Mouse (Mus musculus): ENCODE measurements around the gene Rab11b. TPM values are rescaled to one million over a fixed set of nuclear protein-coding genes. Genes with fewer than 3 reads are reported as not detected.

Rab11b gene
- polyA plus RNA-seq, 1 experiment from 2014 or later = 277 TPM

DNA sequence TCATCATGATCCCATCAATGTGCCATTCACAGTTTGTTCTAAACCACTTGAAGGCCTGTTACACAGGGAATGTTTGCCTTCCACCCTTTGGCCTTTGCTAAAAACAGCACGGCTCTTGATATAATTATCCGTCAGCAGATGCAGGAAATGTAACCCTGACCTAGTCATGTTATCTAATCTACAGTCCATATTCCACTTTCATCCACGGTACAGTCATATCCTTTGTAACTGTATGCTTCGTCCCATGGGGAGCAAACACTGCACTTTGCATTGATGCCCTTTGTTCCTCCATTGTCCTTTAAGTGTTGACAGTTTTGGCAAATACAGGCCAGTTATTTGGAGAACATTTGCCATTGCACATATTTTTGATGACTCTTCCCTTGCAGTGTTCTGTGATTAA is 28.4 kb upstream of the Rab11b start:
- no peaks in the 10 kb centered on the region for H3K9me3 ChIP-seq (ENCODE audit: control insufficient read depth, low read length)
- H3K36me3 ChIP-seq (ENCODE audit: control insufficient read depth, insufficient read depth, low read length) = no peaks in the 10 kb centered on the region
- H3K4me2 ChIP-seq (ENCODE audit: low read depth, severe bottlenecking) = no peak overlapping the region
- no peak overlapping the region for H3K9ac ChIP-seq (ENCODE audit: low read length)
- WGBS = 82% methylated on average over 4 of the region's 4 CpGs
- H3K27ac ChIP-seq (replicated peaks; ENCODE audit: low read depth, low read length) = no peak overlapping the region
- DNase-seq (ENCODE audit: low spot score) (no peak), ATAC-seq (ENCODE audit: insufficient number of reproducible peaks, low FRiP score, low TSS enrichment, low read depth) (no peak)
- no peaks in the 10 kb centered on the region for H3K27me3 ChIP-seq (ENCODE audit: control insufficient read depth, insufficient read depth, low read length)
- no peaks in the 10 kb centered on the region for H3K4me1 ChIP-seq (ENCODE audit: control insufficient read depth, insufficient read depth, low read length)
- no peak overlapping the region for H3K4me3 ChIP-seq (ENCODE audit: low read depth, low read length)

DNA sequence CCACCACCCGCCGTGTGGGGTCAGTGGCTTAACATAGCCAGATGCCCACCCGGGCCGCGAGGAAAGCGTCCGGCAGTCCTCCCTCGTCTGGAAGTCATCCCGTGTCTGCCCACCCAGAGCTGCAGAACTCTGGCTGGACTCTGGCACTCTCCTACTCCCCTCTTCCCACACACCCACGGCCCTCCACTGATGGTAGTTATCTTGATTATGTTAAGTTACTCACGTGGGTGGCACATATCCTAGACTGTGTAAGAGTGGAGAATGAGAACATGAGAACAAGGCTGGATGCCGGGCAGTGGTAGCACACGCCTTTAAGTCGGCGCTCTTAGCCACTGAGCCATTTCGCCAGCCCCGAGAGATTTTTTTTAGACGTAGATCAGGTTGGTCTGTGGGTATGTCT is 26.0 kb upstream of the Rab11b start:
- 85% methylated on average over 18 of the region's 18 CpGs for whole genome bisulfite sequencing
- no peak for DNase-seq (ENCODE audit: low spot score)
- no peak overlapping the region for H3K27ac ChIP-seq (replicated peaks; ENCODE audit: low read depth, low read length)
- no peak overlapping the region for H3K4me2 ChIP-seq (ENCODE audit: low read depth, severe bottlenecking)
- H3K9ac ChIP-seq (ENCODE audit: low read length) = no peak overlapping the region
- no peak for ATAC-seq (ENCODE audit: insufficient number of reproducible peaks, low FRiP score, low TSS enrichment, low read depth)
- no peaks in the 10 kb centered on the region for H3K36me3 ChIP-seq (ENCODE audit: control insufficient read depth, insufficient read depth, low read length)
- no peaks in the 10 kb centered on the region for H3K27me3 ChIP-seq (ENCODE audit: control insufficient read depth, insufficient read depth, low read length)
- peaks cover 5% of the 10 kb centered on the region for H3K4me1 ChIP-seq (ENCODE audit: control insufficient read depth, insufficient read depth, low read length)
- H3K9me3 ChIP-seq (ENCODE audit: control insufficient read depth, low read length) = no peaks in the 10 kb centered on the region
- H3K4me3 ChIP-seq (ENCODE audit: low read depth, low read length) = no peak overlapping the region

DNA sequence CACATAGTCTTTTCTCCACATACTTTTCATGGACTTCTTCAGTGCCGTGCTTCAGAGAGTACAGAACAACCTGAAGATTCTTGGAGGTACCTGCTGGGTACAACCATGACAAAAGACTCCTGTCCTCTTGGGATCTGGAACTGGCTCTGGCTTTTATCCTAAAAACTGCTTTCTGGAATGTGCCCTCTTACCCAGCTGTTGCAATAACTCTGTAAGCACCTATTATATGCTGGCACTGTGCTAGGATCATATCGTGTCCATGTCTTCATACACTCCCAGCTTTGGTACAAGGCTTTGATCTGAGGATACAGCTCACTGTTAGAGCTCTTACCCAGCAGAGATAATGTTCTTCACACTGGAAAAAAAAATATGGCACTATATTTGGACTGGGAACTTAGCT is 24.6 kb upstream of the Rab11b start:
- Histone ChIP-seq H3K27ac (replicated peaks; ENCODE audit: low read depth, low read length) (no peak overlapping the region), H3K4me1 (ENCODE audit: control insufficient read depth, insufficient read depth, low read length) (peaks cover 13% of the 10 kb centered on the region), H3K9ac (ENCODE audit: low read length) (no peak overlapping the region), H3K4me2 (ENCODE audit: low read depth, severe bottlenecking) (no peak overlapping the region), H3K9me3 (ENCODE audit: control insufficient read depth, low read length) (no peaks in the 10 kb centered on the region), H3K4me3 (ENCODE audit: low read depth, low read length) (no peak overlapping the region), H3K36me3 (ENCODE audit: control insufficient read depth, insufficient read depth, low read length) (no peaks in the 10 kb centered on the region), H3K27me3 (ENCODE audit: control insufficient read depth, insufficient read depth, low read length) (no peaks in the 10 kb centered on the region)
- DNase-seq (ENCODE audit: low spot score) (no peak), ATAC-seq (ENCODE audit: insufficient number of reproducible peaks, low FRiP score, low TSS enrichment, low read depth) (no peak)
- WGBS = 88% methylated on average over 2 of the region's 2 CpGs

DNA sequence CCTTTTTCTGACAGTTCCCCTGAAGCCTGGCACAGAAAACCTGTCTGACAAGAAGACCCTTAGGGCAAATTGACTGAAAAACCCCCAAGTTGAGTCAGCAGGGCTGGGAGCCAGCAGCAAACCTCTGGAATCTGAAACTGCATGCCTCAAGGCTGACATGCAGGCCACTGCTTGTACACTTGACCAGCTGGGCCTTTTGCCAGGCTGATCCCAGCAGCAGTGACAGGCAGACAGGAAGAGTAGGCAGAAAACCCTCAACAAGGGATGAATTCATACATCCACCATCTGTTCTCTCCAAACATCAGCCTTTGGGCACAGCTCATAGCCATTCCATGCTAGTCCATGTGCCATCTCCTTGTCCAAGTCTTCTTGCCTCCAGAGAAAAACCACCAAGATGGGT is 23.1 kb upstream of the Rab11b start:
- Histone ChIP-seq H3K27ac (replicated peaks; ENCODE audit: low read depth, low read length) (no peak overlapping the region), H3K27me3 (ENCODE audit: control insufficient read depth, insufficient read depth, low read length) (no peaks in the 10 kb centered on the region), H3K9ac (ENCODE audit: low read length) (no peak overlapping the region), H3K4me3 (ENCODE audit: low read depth, low read length) (no peak overlapping the region), H3K4me1 (ENCODE audit: control insufficient read depth, insufficient read depth, low read length) (peaks cover 19% of the 10 kb centered on the region), H3K4me2 (ENCODE audit: low read depth, severe bottlenecking) (no peak overlapping the region), H3K9me3 (ENCODE audit: control insufficient read depth, low read length) (no peaks in the 10 kb centered on the region), H3K36me3 (ENCODE audit: control insufficient read depth, insufficient read depth, low read length) (no peaks in the 10 kb centered on the region)
- peak; percentile 31 for DNase-seq (ENCODE audit: low spot score)
- no peak for ATAC-seq (ENCODE audit: insufficient number of reproducible peaks, low FRiP score, low TSS enrichment, low read depth)

DNA sequence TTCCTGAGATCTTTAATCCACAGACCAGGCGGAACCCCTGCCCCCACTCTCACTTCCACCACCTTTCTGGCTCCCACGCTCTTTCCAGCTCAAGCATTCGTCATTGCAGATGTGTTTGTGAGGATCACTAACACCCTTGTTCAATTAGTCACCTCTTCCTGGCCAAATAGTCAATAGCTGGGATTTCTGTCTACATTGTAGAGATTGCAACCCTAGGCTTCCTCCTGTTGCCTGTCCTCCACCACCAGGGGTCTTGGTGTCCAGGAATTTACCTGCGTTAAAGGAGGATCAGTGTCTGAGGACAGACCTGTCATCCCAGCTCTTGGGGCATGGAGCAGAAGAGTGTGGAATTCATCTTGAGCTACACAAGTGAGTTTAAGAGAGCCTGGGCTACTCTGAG is 21.7 kb upstream of the Rab11b start:
- Histone ChIP-seq H3K27me3 (ENCODE audit: control insufficient read depth, insufficient read depth, low read length) (no peaks in the 10 kb centered on the region), H3K9ac (ENCODE audit: low read length) (peak overlapping the region; percentile 58; the same call in 1 of the 2 replicates), H3K27ac (replicated peaks; ENCODE audit: low read depth, low read length) (no peak overlapping the region), H3K36me3 (ENCODE audit: control insufficient read depth, insufficient read depth, low read length) (peaks cover 3% of the 10 kb centered on the region; the same call in 1 of the 2 replicates), H3K4me1 (ENCODE audit: control insufficient read depth, insufficient read depth, low read length) (peaks cover 23% of the 10 kb centered on the region), H3K4me3 (ENCODE audit: low read depth, low read length) (no peak overlapping the region), H3K4me2 (ENCODE audit: low read depth, severe bottlenecking) (peak overlapping the region; percentile 60), H3K9me3 (ENCODE audit: control insufficient read depth, low read length) (no peaks in the 10 kb centered on the region)
- ATAC-seq (ENCODE audit: insufficient number of reproducible peaks, low FRiP score, low TSS enrichment, low read depth) (no peak), DNase-seq (ENCODE audit: low spot score) (no peak)
- 37% methylated on average over 4 of the region's 4 CpGs for WGBS

DNA sequence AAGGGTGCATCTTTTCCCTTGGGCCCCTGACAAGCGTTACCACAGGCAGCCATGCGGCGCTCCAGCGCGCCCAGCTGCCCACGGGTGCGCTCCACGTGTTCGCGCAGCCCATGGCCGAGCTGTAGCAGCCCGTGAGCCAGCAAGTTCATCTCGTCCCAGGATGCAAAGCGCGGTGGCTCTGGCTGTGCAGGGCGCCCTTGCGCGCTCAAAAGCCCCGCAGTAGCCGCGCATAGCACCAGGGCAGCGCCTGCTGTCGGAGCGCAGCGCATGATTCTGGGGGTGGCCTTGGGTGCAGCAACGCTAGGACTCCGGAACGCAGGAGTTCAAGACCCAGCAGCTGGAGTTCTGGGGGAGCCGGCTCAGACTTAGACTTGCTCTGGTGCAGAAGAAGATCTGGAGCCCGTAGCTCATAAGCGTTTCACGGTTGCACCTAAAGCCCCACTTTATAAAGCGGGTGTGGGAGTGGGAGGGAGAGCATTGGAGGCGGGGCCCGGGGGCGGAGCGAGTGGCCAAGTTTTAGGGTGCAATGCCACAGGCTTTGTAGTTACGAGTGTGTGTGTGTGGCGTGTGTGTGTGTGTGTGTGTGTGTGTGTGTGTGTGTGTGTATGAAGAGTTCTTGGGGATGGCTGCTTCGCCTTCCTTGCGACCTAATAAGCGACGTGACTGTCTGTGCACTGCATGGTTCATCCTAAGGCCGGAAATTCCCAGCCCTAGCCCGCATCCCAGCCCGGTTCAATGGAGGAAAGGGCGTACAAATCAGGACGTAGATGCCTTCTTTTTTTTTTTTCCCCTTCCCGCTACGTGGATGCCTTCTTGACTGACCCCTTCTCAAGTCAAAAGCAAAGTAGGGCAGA is 21.0 kb upstream of the Rab11b start, which contains the start of gene Angptl4:
TSS of gene Angptl4 (minus strand) at position 707 of the 854 bp plus-strand sequence.
- H3K27me3 ChIP-seq (ENCODE audit: control insufficient read depth, insufficient read depth, low read length) = no peaks in the 10 kb centered on the region

DNA sequence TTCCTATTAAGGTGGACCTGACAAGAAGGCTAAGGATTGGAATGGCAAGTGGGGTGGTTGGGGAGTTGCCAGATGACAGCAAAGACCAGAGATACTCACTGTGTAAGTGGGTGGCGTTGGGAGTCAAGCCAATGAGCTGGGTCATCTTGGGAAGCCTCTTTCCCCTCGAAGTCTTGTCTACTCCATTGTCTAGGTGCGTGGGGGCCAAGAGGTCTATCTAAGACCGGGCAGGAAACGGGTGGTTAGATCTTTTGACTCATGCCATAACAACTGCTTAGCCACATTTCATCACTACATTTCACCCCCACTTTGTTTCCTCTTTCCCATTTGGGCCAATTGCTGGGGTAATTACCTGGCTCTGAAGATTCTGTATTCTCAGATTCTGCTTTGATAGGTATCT is 20.1 kb upstream of the Rab11b start:
- Histone ChIP-seq H3K4me1 (ENCODE audit: control insufficient read depth, insufficient read depth, low read length) (peaks cover 23% of the 10 kb centered on the region), H3K4me2 (ENCODE audit: low read depth, severe bottlenecking) (peak overlapping the region; percentile 60)

More for the DNA sequence above, 21.0 kb upstream of the Rab11b start, which contains the start of gene Angptl4:
- 1% methylated on average over 50 of the region's 50 CpGs for WGBS
- DNase-seq (ENCODE audit: low spot score) (peak; percentile 76), ATAC-seq (ENCODE audit: insufficient number of reproducible peaks, low FRiP score, low TSS enrichment, low read depth) (peak; percentile 63)
- Histone ChIP-seq H3K4me3 (ENCODE audit: low read depth, low read length) (peak within 1 kb of the TSS; percentile 36), H3K27ac (replicated peaks; ENCODE audit: low read depth, low read length) (peak within 1 kb of the TSS; percentile 75), H3K36me3 (ENCODE audit: control insufficient read depth, insufficient read depth, low read length) (peaks cover 8% of the 10 kb centered on the region; the same call in 1 of the 2 replicates), H3K4me1 (ENCODE audit: control insufficient read depth, insufficient read depth, low read length) (peaks cover 23% of the 10 kb centered on the region), H3K9ac (ENCODE audit: low read length) (peak within 1 kb of the TSS; percentile 58), H3K4me2 (ENCODE audit: low read depth, severe bottlenecking) (peak within 1 kb of the TSS; percentile 60), H3K9me3 (ENCODE audit: control insufficient read depth, low read length) (no peaks in the 10 kb centered on the region)

DNA sequence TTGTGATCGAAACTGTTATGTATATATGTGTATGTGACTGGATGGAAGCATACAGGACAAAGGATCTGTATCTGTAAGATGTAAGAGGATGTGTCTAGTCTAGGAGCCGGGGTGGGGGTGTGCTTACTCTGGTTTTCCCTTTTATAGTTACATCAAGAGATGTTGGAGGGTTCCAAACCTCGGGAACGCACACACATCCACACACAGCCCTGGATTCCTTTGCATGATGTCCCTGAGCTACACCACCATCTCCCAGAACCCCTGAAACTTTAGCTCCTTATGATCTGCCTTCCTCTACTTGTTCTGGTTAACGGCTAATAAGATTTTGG is 19.6 kb upstream of the Rab11b start:
- peak overlapping the region; percentile 60 for H3K4me2 ChIP-seq (ENCODE audit: low read depth, severe bottlenecking)
- 81% methylated on average over 5 of the region's 5 CpGs for WGBS
- H3K9me3 ChIP-seq (ENCODE audit: control insufficient read depth, low read length) = no peaks in the 10 kb centered on the region
- DNase-seq (ENCODE audit: low spot score) = peak; percentile 22
- peak overlapping the region; percentile 11; the same call in 1 of the 2 replicates for H3K4me3 ChIP-seq (ENCODE audit: low read depth, low read length)
- no peaks in the 10 kb centered on the region for H3K27me3 ChIP-seq (ENCODE audit: control insufficient read depth, insufficient read depth, low read length)
- H3K4me1 ChIP-seq (ENCODE audit: control insufficient read depth, insufficient read depth, low read length) = peaks cover 23% of the 10 kb centered on the region
- peaks cover 12% of the 10 kb centered on the region; the same call in 1 of the 2 replicates for H3K36me3 ChIP-seq (ENCODE audit: control insufficient read depth, insufficient read depth, low read length)
- no peak overlapping the region for H3K9ac ChIP-seq (ENCODE audit: low read length)
- peak overlapping the region; percentile 95 for H3K27ac ChIP-seq (replicated peaks; ENCODE audit: low read depth, low read length)
- no peak for ATAC-seq (ENCODE audit: insufficient number of reproducible peaks, low FRiP score, low TSS enrichment, low read depth)

More for the DNA sequence above, 20.1 kb upstream of the Rab11b start:
- no peak overlapping the region for H3K9ac ChIP-seq (ENCODE audit: low read length)
- H3K27me3 ChIP-seq (ENCODE audit: control insufficient read depth, insufficient read depth, low read length) = no peaks in the 10 kb centered on the region
- no peak for ATAC-seq (ENCODE audit: insufficient number of reproducible peaks, low FRiP score, low TSS enrichment, low read depth)
- 88% methylated on average over 5 of the region's 5 CpGs for whole genome bisulfite sequencing
- H3K27ac ChIP-seq (replicated peaks; ENCODE audit: low read depth, low read length) = peak overlapping the region; percentile 95
- peak overlapping the region; percentile 36 for H3K4me3 ChIP-seq (ENCODE audit: low read depth, low read length)
- H3K36me3 ChIP-seq (ENCODE audit: control insufficient read depth, insufficient read depth, low read length) = peaks cover 8% of the 10 kb centered on the region; the same call in 1 of the 2 replicates
- no peak for DNase-seq (ENCODE audit: low spot score)
- no peaks in the 10 kb centered on the region for H3K9me3 ChIP-seq (ENCODE audit: control insufficient read depth, low read length)
